Mouse (Mus musculus) heart, embryonic 11.5 days (tissue): ENCODE results near the gene Gm10272. TPM values are rescaled to one million over a fixed set of nuclear protein-coding genes. Genes with fewer than 3 reads are reported as not detected.
"Not testable (repeated sequence)": the region's sequence is repeated elsewhere in the genome, so short reads cannot be mapped to it uniquely, and the experiment has no call there.

ENCODE experiments used
- ATAC-seq: fragments of 200-750 bp; cut with Nextera tagmentation; replicated peaks from 2 replicates; pipeline ENCODE4 v1.8.0; 2017; ENCODE audit warnings: moderate library complexity; ENCODE audit not compliant: insufficient number of reproducible peaks, low FRiP score, low TSS enrichment
- H3K27ac ChIP-seq: fragments of 300-500 bp; sonication (generic); 2 replicates; pipeline ENCODE4 v1.5.1; 2014; ENCODE audit warnings: mild to moderate bottlenecking, low read depth, low read length
- H3K27me3 ChIP-seq: fragments of 300-500 bp; sonication (generic); 2 replicates; pipeline ENCODE4 v1.6.1; 2014; ENCODE audit warnings: mild to moderate bottlenecking, low read length, mixed read lengths; ENCODE audit not compliant: control insufficient read depth, insufficient read depth
- H3K36me3 ChIP-seq: fragments of 300-500 bp; sonication (generic); 2 replicates; pipeline ENCODE4 v1.6.1; 2014; ENCODE audit warnings: mild to moderate bottlenecking, low read length, moderate library complexity, mixed read lengths; ENCODE audit not compliant: control insufficient read depth, insufficient read depth
- H3K4me1 ChIP-seq: fragments of 300-500 bp; sonication (generic); 2 replicates; pipeline ENCODE4 v1.6.1; 2014; ENCODE audit warnings: low read length; ENCODE audit not compliant: control insufficient read depth, insufficient read depth
- H3K4me2 ChIP-seq: fragments of 300-500 bp; sonication (generic); 2 replicates; pipeline ENCODE4 v1.6.1; 2014; ENCODE audit warnings: mild to moderate bottlenecking, moderate library complexity
- H3K4me3 ChIP-seq: fragments of 300-500 bp; sonication (generic); 2 replicates; pipeline ENCODE4 v1.5.1; 2014; ENCODE audit warnings: low read depth, low read length
- H3K9ac ChIP-seq: fragments of 300-500 bp; sonication (generic); 2 replicates; pipeline ENCODE4 v1.6.1; 2014; ENCODE audit warnings: mild to moderate bottlenecking, low read depth, low read length, moderate library complexity
- H3K9me3 ChIP-seq: fragments of 300-500 bp; sonication (generic); replicated peaks from 2 replicates; pipeline ENCODE4 v1.6.1; 2016; ENCODE audit warnings: low read length; ENCODE audit not compliant: control insufficient read depth
- WGBS: fragments of 180-500 bp; shearing (Covaris S2); extraction: QIAGEN DNeasy Blood & Tissue Kit; methylation state at CpG from one replicate; pipeline ENCODE4 v1.1.7; 2014; ENCODE audit not compliant: insufficient replicate concordance; 5-methylcytosine and 5-hydroxymethylcytosine counted together
- polyA plus RNA-seq: library from polyadenylated mRNA; unstranded; fragments of >200 nt; fragmentation: Nextera tagmentation; extraction: Ambion mirVana; gene quantifications from 2 replicates; pipeline ENCODE4 v1.2.1, GENCODE M21; 2014

The Gm10272 gene
- polyA plus RNA-seq, 1 experiment from 2014 or later: not detected

- not testable (repeated sequence) for H3K9ac ChIP-seq, H3K4me2 ChIP-seq, H3K36me3 ChIP-seq, H3K27me3 ChIP-seq, H3K4me3 ChIP-seq, H3K4me1 ChIP-seq, H3K9me3 ChIP-seq, ATAC-seq, H3K27ac ChIP-seq
- WGBS: 50% methylated on average over 4 of the region's 5 CpGs
Measured at GRCm38 (mm10) chr10:77741924-77742688, 35.7 kb downstream of the Gm10272 start, which contains the start of gene Gm18596. Gene Gm18596 (minus strand): TSS chr10:77742638.

- H3K9ac ChIP-seq, H3K27me3 ChIP-seq, H3K4me3 ChIP-seq, H3K27ac ChIP-seq, H3K36me3 ChIP-seq, H3K4me2 ChIP-seq, ATAC-seq, H3K9me3 ChIP-seq, H3K4me1 ChIP-seq: not testable (repeated sequence)
- WGBS: 65% methylated on average over 1 of the region's 1 CpGs
Measured at GRCm38 (mm10) chr10:77750686-77751085, 44.3 kb downstream of the Gm10272 start.

GRCm38 (mm10) chr10:77751254-77751653 is 44.8 kb downstream of the Gm10272 start, which contains the start of gene Gm9736:
Gene Gm9736 (minus strand): TSS chr10:77751354.
- H3K36me3 ChIP-seq, H3K9me3 ChIP-seq, H3K9ac ChIP-seq, ATAC-seq, H3K4me1 ChIP-seq, H3K27me3 ChIP-seq, H3K4me3 ChIP-seq, H3K27ac ChIP-seq, H3K4me2 ChIP-seq: not testable (repeated sequence)
- WGBS: 46% methylated on average over 1 of the region's 1 CpGs

- 47% methylated on average over 3 of the region's 3 CpGs for WGBS
- H3K4me1 ChIP-seq, H3K4me3 ChIP-seq, H3K27me3 ChIP-seq, H3K27ac ChIP-seq, ATAC-seq, H3K9ac ChIP-seq, H3K4me2 ChIP-seq, H3K36me3 ChIP-seq, H3K9me3 ChIP-seq: not testable (repeated sequence)
Measured at GRCm38 (mm10) chr10:77752312-77752711, 45.9 kb downstream of the Gm10272 start.

GRCm38 (mm10) chr10:77753448-77753847 is 47.0 kb downstream of the Gm10272 start:
- no peaks in the 10 kb centered on the region for H3K36me3 ChIP-seq
- no peak for ATAC-seq

More at GRCm38 (mm10) chr10:77753448-77753847, 47.0 kb downstream of the Gm10272 start:
- H3K4me3 ChIP-seq: no peak overlapping the region
- H3K4me2 ChIP-seq: no peak overlapping the region
- no peaks in the 10 kb centered on the region for H3K4me1 ChIP-seq
- no peaks in the 10 kb centered on the region for H3K9me3 ChIP-seq
- H3K27me3 ChIP-seq: no peaks in the 10 kb centered on the region
- no peak overlapping the region for H3K9ac ChIP-seq
- no peak overlapping the region for H3K27ac ChIP-seq

Other genes starting within 250 kb of the Gm10272 start
- gene Fam207a, start 190.8 kb upstream of the Gm10272 start, polyA plus RNA-seq: 26.2 and 28.1 TPM in 2 replicates
- gene Itgb2, start 176.4 kb upstream of the Gm10272 start, polyA plus RNA-seq: 2.3 and 2.4 TPM in 2 replicates
- 108 and 113 TPM in 2 replicates for gene Pttg1ip, start 124.9 kb upstream of the Gm10272 start, polyA plus RNA-seq
- 165 and 212 TPM in 2 replicates for gene Sumo3, start 100.5 kb upstream of the Gm10272 start, polyA plus RNA-seq
- gene Gm49325, start 100.4 kb upstream of the Gm10272 start, polyA plus RNA-seq: not detected in 2 replicates
- 38.0 and 42.9 TPM in 2 replicates for gene Ube2g2, start 84.4 kb upstream of the Gm10272 start, polyA plus RNA-seq
- not detected in 2 replicates for gene Tspear, start 20.1 kb upstream of the Gm10272 start, polyA plus RNA-seq
- not detected in 2 replicates for gene Gm19402, start 15.9 kb upstream of the Gm10272 start, polyA plus RNA-seq
- not detected in 2 replicates for gene Gm9508, start 9.4 kb upstream of the Gm10272 start, polyA plus RNA-seq
- not detected in 2 replicates for gene Gm10024, start 4.8 kb downstream of the Gm10272 start, polyA plus RNA-seq
- gene Gm10142, start 9.2 kb downstream of the Gm10272 start, polyA plus RNA-seq: not detected in 2 replicates
- gene Krtap12-1, start 14.0 kb downstream of the Gm10272 start, polyA plus RNA-seq: not detected in 2 replicates
- not detected in 2 replicates for gene Gm10100, start 19.9 kb downstream of the Gm10272 start, polyA plus RNA-seq
- gene Gm18596, start 36.0 kb downstream of the Gm10272 start, polyA plus RNA-seq: not detected in 2 replicates
- not detected in 2 replicates for gene Gm9736, start 44.7 kb downstream of the Gm10272 start, polyA plus RNA-seq
- not detected in 2 replicates for gene Gm3233, start 53.1 kb downstream of the Gm10272 start, polyA plus RNA-seq
- not detected in 2 replicates for gene Gm3238, start 64.7 kb downstream of the Gm10272 start, polyA plus RNA-seq
- gene Gm7138, start 70.3 kb downstream of the Gm10272 start, polyA plus RNA-seq: not detected in 2 replicates
- not detected in 2 replicates for gene Gm3250, start 75.9 kb downstream of the Gm10272 start, polyA plus RNA-seq
- gene Gm7137, start 81.6 kb downstream of the Gm10272 start, polyA plus RNA-seq: not detected in 2 replicates
- gene Gm9639, start 88.5 kb downstream of the Gm10272 start, polyA plus RNA-seq: not detected in 2 replicates
- gene Gm19668, start 92.5 kb downstream of the Gm10272 start, polyA plus RNA-seq: not detected in 2 replicates
- gene Gm9507, start 105.2 kb downstream of the Gm10272 start, polyA plus RNA-seq: not detected in 2 replicates
- not detected in 2 replicates for gene Gm2696, start 108.1 kb downstream of the Gm10272 start, polyA plus RNA-seq
- not detected in 2 replicates for gene Krtap10-4, start 120.5 kb downstream of the Gm10272 start, polyA plus RNA-seq
- not detected in 2 replicates for gene Krtap10-10, start 129.3 kb downstream of the Gm10272 start, polyA plus RNA-seq
- not detected in 2 replicates for gene Gm36176, start 140.2 kb downstream of the Gm10272 start, polyA plus RNA-seq
- gene Gm10318, start 146.2 kb downstream of the Gm10272 start, polyA plus RNA-seq: not detected in 2 replicates
- gene Gm3285, start 155.3 kb downstream of the Gm10272 start, polyA plus RNA-seq: not detected in 2 replicates
- gene Lrrc3, start 195.9 kb downstream of the Gm10272 start, polyA plus RNA-seq: 1.5 and 1.8 TPM in 2 replicates